Mouse (Mus musculus) liver, embryonic 11.5 days (tissue): ENCODE data around the gene Ssbp2. TPM values are rescaled to one million over a fixed set of nuclear protein-coding genes. Genes with fewer than 3 reads are reported as not detected.
A peak's percentile ranks its signal among the peaks of the same experiment; 100 is the strongest.

Experiments
- ATAC-seq: fragments of 200-750 bp; cut with Nextera tagmentation; replicated peaks from 2 replicates; pipeline ENCODE4 v1.8.0; 2017; ENCODE audit warnings: moderate number of reproducible peaks, mild to moderate bottlenecking, moderate TSS enrichment, moderate library complexity; ENCODE audit not compliant: low FRiP score
- DNase-seq: peaks from one replicate; pipeline ENCODE4 v3.0.0-alpha.2; 2017; ENCODE audit warnings: low spot score
- H3K27ac ChIP-seq: fragments of 300-500 bp; sonication (generic); 2 replicates; pipeline ENCODE4 v1.5.1; 2014; ENCODE audit warnings: mild to moderate bottlenecking, low read depth, low read length, control low read depth
- H3K27me3 ChIP-seq: fragments of 300-500 bp; sonication (generic); replicated peaks from 2 replicates; pipeline ENCODE4 v1.6.1; 2014; ENCODE audit warnings: low read length, mixed read lengths; ENCODE audit not compliant: control insufficient read depth, insufficient read depth
- H3K36me3 ChIP-seq: fragments of 300-500 bp; sonication (generic); 2 replicates; pipeline ENCODE4 v1.6.1; 2014; ENCODE audit warnings: mild to moderate bottlenecking, low read length, moderate library complexity, mixed read lengths; ENCODE audit not compliant: control insufficient read depth, insufficient read depth
- H3K4me1 ChIP-seq: fragments of 300-500 bp; sonication (generic); replicated peaks from 2 replicates; pipeline ENCODE4 v1.6.1; 2014; ENCODE audit warnings: low read length, mixed read lengths; ENCODE audit not compliant: control insufficient read depth, insufficient read depth
- H3K4me2 ChIP-seq: fragments of 300-500 bp; sonication (generic); 2 replicates; pipeline ENCODE4 v1.6.1; 2014; ENCODE audit warnings: mild to moderate bottlenecking, control low read depth, moderate library complexity
- H3K4me3 ChIP-seq: fragments of 300-500 bp; sonication (generic); 2 replicates; pipeline ENCODE4 v1.5.1; 2014; ENCODE audit warnings: low read depth, low read length, control low read depth
- H3K9ac ChIP-seq: fragments of 300-500 bp; sonication (generic); 2 replicates; pipeline ENCODE4 v1.6.1; 2014; ENCODE audit warnings: low read depth, low read length, control low read depth
- H3K9me3 ChIP-seq: fragments of 300-500 bp; sonication (generic); 2 replicates; pipeline ENCODE4 v1.6.1; 2016; ENCODE audit warnings: low read length, inconsistent platforms, mixed read lengths; ENCODE audit not compliant: control insufficient read depth
- WGBS: fragments of 180-500 bp; shearing (Covaris S2); extraction: QIAGEN DNeasy Blood & Tissue Kit; methylation state at CpG from one replicate; pipeline ENCODE4 v1.1.7; 2014; 5-methylcytosine and 5-hydroxymethylcytosine counted together
- polyA plus RNA-seq: library from polyadenylated mRNA; unstranded; fragments of >200 nt; fragmentation: Nextera tagmentation; extraction: Ambion mirVana; gene quantifications from 2 replicates; pipeline ENCODE4 v1.2.1, GENCODE M21; 2014

The Ssbp2 gene
- polyA plus RNA-seq, 1 experiment from 2014 or later: 110 TPM

DNA sequence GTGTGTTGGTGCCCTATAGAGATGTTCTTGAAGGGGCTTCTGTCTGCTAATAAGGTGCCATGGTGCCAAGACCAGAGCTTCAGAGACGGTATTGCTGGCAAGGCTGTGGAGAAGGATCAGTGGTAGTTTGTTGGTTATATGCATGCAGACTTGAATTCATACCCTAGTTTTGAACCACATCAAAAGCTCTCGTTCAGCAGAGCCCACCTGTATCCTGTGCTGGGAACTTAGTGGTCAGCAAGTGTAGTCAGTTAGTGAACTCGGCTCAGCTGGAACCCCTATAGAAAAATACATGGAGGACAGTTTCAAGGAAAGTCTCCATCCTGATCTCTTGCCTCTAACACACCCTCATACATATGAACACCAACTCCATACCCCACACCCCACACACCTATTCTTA lies 69.7 kb downstream of the Ssbp2 start:
- WGBS: 87% methylated on average over 3 of the region's 3 CpGs
- ATAC-seq: no peak
- no peak overlapping the region for H3K4me2 ChIP-seq
- no peaks in the 10 kb centered on the region for H3K27me3 ChIP-seq
- no peaks in the 10 kb centered on the region for H3K4me1 ChIP-seq
- H3K4me3 ChIP-seq: no peak overlapping the region
- H3K9me3 ChIP-seq: no peaks in the 10 kb centered on the region
- DNase-seq: no peak
- no peak overlapping the region for H3K27ac ChIP-seq
- no peak overlapping the region for H3K9ac ChIP-seq
- peaks cover 5% of the 10 kb centered on the region for H3K36me3 ChIP-seq

GRCm38 (mm10) chr13:91536711-91537110 lies 76.6 kb downstream of the Ssbp2 start:
- peaks cover 5% of the 10 kb centered on the region for H3K36me3 ChIP-seq
- no peaks in the 10 kb centered on the region for H3K9me3 ChIP-seq
- H3K27ac ChIP-seq: no peak overlapping the region
- H3K9ac ChIP-seq: no peak overlapping the region
- H3K4me1 ChIP-seq: peaks cover 16% of the 10 kb centered on the region
- H3K4me3 ChIP-seq: no peak overlapping the region
- WGBS: 88% methylated on average over 3 of the region's 3 CpGs
- no peak overlapping the region for H3K4me2 ChIP-seq
- no peak for DNase-seq
- no peaks in the 10 kb centered on the region for H3K27me3 ChIP-seq
- no peak for ATAC-seq

DNA sequence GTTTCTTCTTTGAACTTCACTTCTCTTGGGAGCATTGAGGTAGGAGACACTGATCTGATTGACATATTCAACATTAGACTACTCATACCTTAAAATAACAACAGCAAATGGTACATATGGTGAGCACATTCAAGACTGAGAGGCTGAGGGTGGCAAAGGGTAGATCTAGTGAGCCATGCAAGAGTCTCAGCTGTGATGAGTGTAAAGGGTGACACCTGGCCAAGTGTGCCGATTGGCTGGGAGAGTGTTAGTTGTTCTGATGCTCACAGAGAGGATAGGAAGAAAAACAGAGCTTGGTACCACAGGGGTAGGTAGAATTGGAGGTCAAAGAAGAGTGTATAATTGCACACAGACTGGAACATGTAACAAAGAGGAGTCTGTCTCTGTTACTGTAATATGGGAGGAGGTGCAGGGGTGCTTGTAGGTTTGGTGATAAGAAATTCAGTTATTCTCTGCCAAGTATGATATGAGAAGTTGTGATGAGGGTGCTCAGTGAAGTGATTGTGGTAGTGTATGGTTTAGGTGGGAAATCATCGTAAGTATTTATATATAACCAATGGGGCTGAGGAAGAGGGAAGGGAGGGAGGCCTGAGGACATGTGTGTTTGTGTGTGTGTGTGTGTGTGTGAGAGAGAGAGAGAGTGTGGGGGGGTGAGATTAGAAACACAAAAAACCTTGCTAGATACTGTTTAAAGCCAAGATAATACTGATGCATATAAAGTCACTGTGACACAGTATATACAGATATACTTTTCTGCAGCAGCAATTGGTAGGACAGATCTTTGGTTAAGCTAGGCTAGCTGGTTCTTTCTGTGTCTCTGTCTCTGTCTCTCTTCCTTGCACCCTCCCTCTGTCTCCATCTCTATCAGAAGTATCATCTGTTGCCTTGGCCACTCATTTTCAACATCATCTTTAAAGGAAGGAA lies 80.3 kb downstream of the Ssbp2 start:
- H3K4me2 ChIP-seq: peak overlapping the region; percentile 47

DNA sequence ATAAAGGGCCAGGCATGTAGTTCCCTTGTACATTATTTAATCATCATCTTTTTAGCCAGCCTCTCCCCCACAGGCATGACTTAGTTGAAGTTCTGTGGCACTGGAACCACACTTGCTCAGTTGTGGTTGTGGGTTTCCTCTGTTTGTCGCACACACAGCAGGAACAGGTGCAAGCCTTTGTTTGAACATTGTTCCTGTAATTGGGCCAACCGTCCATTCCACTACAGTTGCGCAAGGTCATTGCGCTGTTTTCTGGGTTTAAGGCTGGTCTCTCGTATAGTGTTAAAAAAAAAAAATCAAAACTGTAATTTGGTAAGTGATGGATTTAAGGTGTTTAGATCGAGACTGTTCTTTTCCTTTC lies 81.0 kb downstream of the Ssbp2 start:
- DNase-seq (no peak), ATAC-seq (no peak)
- H3K36me3 ChIP-seq: no peaks in the 10 kb centered on the region; the same call in 1 of the 2 replicates
- H3K4me2 ChIP-seq: peak overlapping the region; percentile 26
- WGBS: 68% methylated on average over 6 of the region's 6 CpGs
- H3K4me1 ChIP-seq: peaks cover 19% of the 10 kb centered on the region
- no peak overlapping the region for H3K4me3 ChIP-seq
- no peak overlapping the region for H3K9ac ChIP-seq
- no peaks in the 10 kb centered on the region for H3K27me3 ChIP-seq
- H3K9me3 ChIP-seq: no peaks in the 10 kb centered on the region
- H3K27ac ChIP-seq: peak overlapping the region; percentile 64

More for the DNA sequence above, 80.3 kb downstream of the Ssbp2 start:
- peak; percentile 87 for ATAC-seq
- H3K9ac ChIP-seq: no peak overlapping the region
- no peaks in the 10 kb centered on the region; the same call in 1 of the 2 replicates for H3K36me3 ChIP-seq
- WGBS: 66% methylated on average over 2 of the region's 2 CpGs
- H3K9me3 ChIP-seq: no peaks in the 10 kb centered on the region
- H3K27ac ChIP-seq: peak overlapping the region; percentile 86
- H3K4me1 ChIP-seq: peaks cover 19% of the 10 kb centered on the region
- DNase-seq: no peak
- H3K4me3 ChIP-seq: no peak overlapping the region
- no peaks in the 10 kb centered on the region for H3K27me3 ChIP-seq

DNA sequence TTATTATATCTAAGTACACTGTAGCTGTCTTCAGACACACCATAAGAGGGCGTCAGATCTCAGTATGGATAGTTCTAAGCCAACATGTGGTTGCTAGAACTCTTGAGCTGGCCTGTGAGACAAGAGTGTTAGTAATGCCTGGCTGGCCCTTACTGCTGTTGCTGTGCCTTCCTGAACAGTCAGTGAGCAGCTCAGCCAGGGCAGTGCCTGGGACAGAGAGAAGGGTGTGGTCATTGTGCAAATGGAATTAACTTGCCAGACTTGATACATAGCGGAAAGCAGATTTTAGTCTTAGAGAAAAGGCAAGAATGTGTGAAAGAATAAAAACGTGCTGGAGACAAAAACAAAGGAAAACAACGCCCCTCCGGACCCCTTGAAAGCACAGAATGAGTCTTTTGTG lies 83.5 kb downstream of the Ssbp2 start:
- Histone ChIP-seq H3K36me3 (no peaks in the 10 kb centered on the region; the same call in 1 of the 2 replicates), H3K27ac (no peak overlapping the region), H3K9me3 (no peaks in the 10 kb centered on the region), H3K4me3 (no peak overlapping the region), H3K27me3 (no peaks in the 10 kb centered on the region), H3K4me1 (peaks cover 19% of the 10 kb centered on the region), H3K9ac (no peak overlapping the region), H3K4me2 (no peak overlapping the region)
- no peak for DNase-seq
- ATAC-seq: no peak
- 81% methylated on average over 5 of the region's 5 CpGs for WGBS

DNA sequence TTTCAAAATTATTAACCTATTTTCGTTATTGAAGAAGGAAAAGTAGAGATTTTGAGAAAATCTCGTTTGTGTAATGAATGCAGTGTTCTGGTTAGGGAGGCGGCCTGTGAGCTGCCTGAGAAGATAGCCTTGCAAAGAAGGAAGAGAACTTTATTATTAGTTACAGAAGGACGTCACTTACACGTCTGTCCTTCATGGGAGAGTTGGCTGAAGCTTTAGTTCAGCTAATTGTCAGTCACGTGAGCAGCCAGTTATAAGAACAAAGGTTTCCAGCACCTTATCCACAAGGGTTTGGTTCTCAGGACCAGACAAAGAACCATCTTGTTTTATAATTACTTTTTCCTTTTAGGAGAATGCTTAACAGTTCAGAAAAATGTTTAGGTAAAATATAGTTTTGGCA lies 104.0 kb downstream of the Ssbp2 start:
- Histone ChIP-seq H3K27me3 (no peaks in the 10 kb centered on the region), H3K4me3 (no peak overlapping the region), H3K36me3 (no peaks in the 10 kb centered on the region), H3K9me3 (no peaks in the 10 kb centered on the region), H3K9ac (no peak overlapping the region), H3K27ac (no peak overlapping the region), H3K4me2 (no peak overlapping the region), H3K4me1 (no peaks in the 10 kb centered on the region)
- no peak for ATAC-seq
- WGBS: 81% methylated on average over 6 of the region's 6 CpGs
- no peak for DNase-seq

- H3K9ac ChIP-seq: no peak overlapping the region
- H3K4me1 ChIP-seq: no peaks in the 10 kb centered on the region
- no peak overlapping the region for H3K4me3 ChIP-seq
- no peak overlapping the region for H3K4me2 ChIP-seq
- 85% methylated on average over 6 of the region's 6 CpGs for WGBS
- ATAC-seq: no peak
- no peaks in the 10 kb centered on the region for H3K27me3 ChIP-seq
- H3K36me3 ChIP-seq: no peaks in the 10 kb centered on the region
- no peak overlapping the region for H3K27ac ChIP-seq
- no peaks in the 10 kb centered on the region for H3K9me3 ChIP-seq
- DNase-seq: no peak
Measured at GRCm38 (mm10) chr13:91564755-91565154, 104.7 kb downstream of the Ssbp2 start.

- H3K9ac ChIP-seq: no peak overlapping the region
- H3K9me3 ChIP-seq: no peaks in the 10 kb centered on the region
- no peak overlapping the region for H3K4me3 ChIP-seq
- H3K27me3 ChIP-seq: no peaks in the 10 kb centered on the region
- H3K36me3 ChIP-seq: no peaks in the 10 kb centered on the region
- DNase-seq: no peak
- H3K27ac ChIP-seq: no peak overlapping the region
- ATAC-seq: no peak
- no peak overlapping the region for H3K4me2 ChIP-seq
- no peaks in the 10 kb centered on the region for H3K4me1 ChIP-seq
Measured at GRCm38 (mm10) chr13:91581504-91581903, 121.4 kb downstream of the Ssbp2 start.

- H3K36me3 ChIP-seq: no peaks in the 10 kb centered on the region
- no peaks in the 10 kb centered on the region for H3K9me3 ChIP-seq
- DNase-seq (no peak), ATAC-seq (no peak)
- H3K4me1 ChIP-seq: no peaks in the 10 kb centered on the region
- no peaks in the 10 kb centered on the region for H3K27me3 ChIP-seq
- no peak overlapping the region for H3K9ac ChIP-seq
- no peak overlapping the region for H3K4me3 ChIP-seq
- no peak overlapping the region for H3K27ac ChIP-seq
- no peak overlapping the region for H3K4me2 ChIP-seq
Measured at GRCm38 (mm10) chr13:91582212-91582611, 122.1 kb downstream of the Ssbp2 start.
